In genomic region chr9:122346059-122346458, GRCm38 (mm10) we compare ENCODE assay signal across 34 mouse cellular contexts.
"Had no signal": no experiment of that assay in that cellular context is flagged by ENCODE, and none has a peak within 500 bp of the region (broad histone marks: within the 10 kb centered on the region; RNA-seq: fewer than 3 reads in every experiment).

No protein-coding gene starts in this region.

- ATAC-seq: hindbrain, embryonic 16.5 days; hindbrain, postnatal 0 days; inflammation-experienced regulatory T-cells, adult 6 months; intestine, embryonic 16.5 days; intestine, postnatal 0 days had no signal

- H3K27ac ChIP-seq: heart, embryonic 13.5 days; heart, embryonic 15.5 days; hindbrain, embryonic 10.5 days; hindbrain, embryonic 12.5 days; hindbrain, embryonic 13.5 days; hindbrain, embryonic 14.5 days; hindbrain, embryonic 15.5 days; hindbrain, postnatal 0 days; kidney, embryonic 15.5 days; kidney, postnatal 0 days; layer of hippocampus, adult 2 months; left cerebral cortex, adult 2 months had no signal

- H3K4me3 ChIP-seq: heart, embryonic 12.5 days; heart, embryonic 13.5 days; heart, embryonic 15.5 days; hindbrain, embryonic 10.5 days; hindbrain, embryonic 12.5 days; hindbrain, embryonic 13.5 days; hindbrain, embryonic 15.5 days; kidney, embryonic 15.5 days; layer of hippocampus, adult 2 months; left cerebral cortex, adult 2 months had no signal

- H3K9me3 ChIP-seq: heart, embryonic 12.5 days; heart, embryonic 13.5 days; heart, embryonic 15.5 days; hindbrain, embryonic 10.5 days; hindbrain, embryonic 12.5 days; hindbrain, embryonic 13.5 days; hindbrain, embryonic 15.5 days; kidney, embryonic 15.5 days had no signal

- H3K27me3 ChIP-seq: heart, embryonic 12.5 days; heart, embryonic 13.5 days; heart, embryonic 15.5 days; hindbrain, embryonic 12.5 days; hindbrain, embryonic 13.5 days; hindbrain, embryonic 15.5 days; kidney, embryonic 15.5 days had no signal

- DNase-seq: heart, postnatal 10 days; heart, postnatal 14 days; heart, postnatal 36 days; heart, postnatal 4 days; kidney, adult 11 months; kidney, adult 18-20 months; kidney, adult 2 months; kidney, adult 8-10 months; kidney, adult 9 months; kidney, postnatal 10 days; kidney, postnatal 14 days; kidney, postnatal 25 days; kidney, postnatal 36 days; kidney, postnatal 4 days; layer of hippocampus, adult 9-11 months; layer of hippocampus, postnatal 36 days had no signal

- H3K4me2 ChIP-seq: heart, embryonic 11.5 days; heart, embryonic 12.5 days; heart, embryonic 13.5 days; heart, embryonic 15.5 days; hindbrain, embryonic 12.5 days; hindbrain, embryonic 13.5 days; hindbrain, embryonic 14.5 days; hindbrain, embryonic 15.5 days; kidney, embryonic 15.5 days had no signal

- H3K36me3 ChIP-seq: heart, embryonic 12.5 days; heart, embryonic 13.5 days; heart, embryonic 15.5 days; hindbrain, embryonic 10.5 days; hindbrain, embryonic 12.5 days; hindbrain, embryonic 13.5 days; hindbrain, embryonic 15.5 days; kidney, embryonic 15.5 days had no signal

- H3K9ac ChIP-seq: heart, embryonic 12.5 days; heart, embryonic 13.5 days; heart, embryonic 15.5 days; hindbrain, embryonic 12.5 days; hindbrain, embryonic 13.5 days; hindbrain, embryonic 14.5 days; hindbrain, embryonic 15.5 days; kidney, embryonic 15.5 days had no signal

- H3K4me1 ChIP-seq: hindbrain, embryonic 12.5 days; hindbrain, embryonic 13.5 days; kidney, embryonic 15.5 days had no signal
